Mouse (Mus musculus) Patski (cell line): Measurements from ENCODE around the gene Gm11541. TPM values are rescaled to one million over a fixed set of nuclear protein-coding genes. Genes with fewer than 3 reads are reported as not detected.

ENCODE experiments used
- ATAC-seq: fragments of 100-300 bp; one replicate; pipeline ENCODE4 v1.8.0; 2021
- CTCF ChIA-PET: fragments of 350-600 bp; sonication (Branson Sonifier 250); formaldehyde crosslinking; loops from one replicate; lab custom pipeline; 2022; ENCODE audit warnings: inconsistent platforms; lab: Charles Lee
- POLR2A ChIA-PET: fragments of 350-600 bp; sonication (Branson Sonifier 250); formaldehyde crosslinking; loops from one replicate; lab custom pipeline; 2022; ENCODE audit warnings: antibody characterized with exemption, inconsistent platforms; lab: Charles Lee
- DNase-seq: peaks from one replicate; pipeline ENCODE4 v3.0.0-alpha.2; 2011; ENCODE audit warnings: low read depth, low spot score
- H3K27me3 ChIP-seq: fragments of 371-371 bp; one replicate; pipeline ENCODE4 v1.5.1; 2021
- CTCF ChIP-seq: fragments of 100-300 bp; IDR thresholded peaks from one replicate; pipeline ENCODE4 v1.5.1; 2021
- in situ Hi-C: fragments of 300-500 bp; cut with MboI; formaldehyde crosslinking; loops from 3 replicates; pipeline ENCODE4 v1.11.1; 2018; ENCODE audit warnings: low pct_unique_long_range_greater_than_20kb, mixed read lengths
- polyA plus RNA-seq: library from polyadenylated mRNA; unstranded; gene quantifications from one replicate; pipeline ENCODE4 v1.2.3, GENCODE M21; 2021

Gene Gm11541
- polyA plus RNA-seq, 1 experiment from 2014 or later: not detected

DNA sequence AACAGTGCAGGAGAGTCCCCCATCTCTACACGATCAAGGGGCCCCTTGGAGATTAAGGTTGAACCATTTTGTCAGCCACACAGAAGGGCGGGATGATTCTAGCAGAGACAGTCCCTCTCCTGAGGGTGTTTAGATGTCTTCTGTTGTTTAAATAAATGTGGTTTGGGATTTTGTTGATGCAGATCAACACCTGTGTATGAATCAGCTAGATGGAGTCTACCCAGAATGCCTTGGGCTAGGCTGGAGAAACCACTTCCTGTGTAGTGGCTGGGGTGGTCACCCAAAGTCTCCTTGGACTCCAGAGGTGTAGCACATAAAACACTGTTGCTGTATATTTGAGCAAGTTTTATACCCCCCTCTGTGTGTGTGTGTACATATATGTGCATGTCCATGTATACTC lies 14.9 kb upstream of the Gm11541 start:
- no peak for ATAC-seq
- peaks cover under 1% of the 10 kb centered on the region for H3K27me3 ChIP-seq
- POLR2A ChIA-PET: interaction anchor here (1.3 kb wide), 1 partner anchor 10 kb away, joined by 3 read pairs; no protein-coding TSS in a partner anchor
- TF ChIP-seq CTCF: no peak
- CTCF ChIA-PET: interaction anchor here (1.7 to 5.6 kb wide), 2 partner anchors 11 to 12 kb away, joined by 6 to 33 read pairs; no protein-coding TSS in a partner anchor
- no peak for DNase-seq
- in situ Hi-C loops: no loop called here

DNA sequence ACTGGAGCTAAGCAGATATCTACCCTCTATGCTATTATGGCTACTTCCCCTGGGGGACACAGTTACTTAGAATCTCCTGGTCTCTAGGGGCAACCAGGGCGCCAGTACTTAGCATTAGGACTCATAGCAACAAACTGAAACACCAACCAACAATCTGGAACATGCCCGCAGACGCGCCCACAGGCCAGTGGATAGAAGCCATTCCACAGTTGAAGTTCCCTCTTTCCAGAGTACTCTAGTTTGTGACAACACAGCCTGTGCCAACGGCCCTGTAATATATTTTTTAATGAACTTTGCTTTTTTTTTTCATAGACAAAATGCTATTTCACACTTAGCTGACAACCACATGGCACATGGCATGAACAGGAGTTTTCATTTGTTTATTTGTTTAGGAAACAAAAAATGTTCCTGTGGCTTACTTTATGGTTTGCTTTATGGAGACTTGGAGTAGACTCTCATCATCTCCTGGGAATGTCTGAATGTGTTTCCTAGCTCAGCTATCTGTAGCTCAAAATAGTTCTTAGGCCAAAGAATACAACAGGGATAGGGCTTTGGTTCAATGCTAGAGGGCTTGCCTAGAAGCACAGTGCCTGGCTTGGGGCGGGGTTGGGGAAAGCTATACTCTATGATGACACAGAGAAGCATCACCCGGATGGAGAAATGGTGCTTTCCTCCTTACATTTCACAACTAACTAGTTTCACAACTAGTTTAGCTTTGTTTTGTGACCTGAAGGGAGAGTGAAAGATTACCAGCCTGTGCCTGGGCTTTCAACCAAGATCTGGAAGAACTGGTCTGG lies 14.0 kb upstream of the Gm11541 start:
- TF ChIP-seq CTCF: no peak
- ChIA-PET CTCF (interaction anchor here (1.7 to 5.6 kb wide), 2 partner anchors 11 to 12 kb away, joined by 6 to 33 read pairs; no protein-coding TSS in a partner anchor), POLR2A (no interaction called here)
- DNase-seq (no peak), ATAC-seq (no peak)
- in situ Hi-C loops: no loop called here
- H3K27me3 ChIP-seq: no peaks in the 10 kb centered on the region

DNA sequence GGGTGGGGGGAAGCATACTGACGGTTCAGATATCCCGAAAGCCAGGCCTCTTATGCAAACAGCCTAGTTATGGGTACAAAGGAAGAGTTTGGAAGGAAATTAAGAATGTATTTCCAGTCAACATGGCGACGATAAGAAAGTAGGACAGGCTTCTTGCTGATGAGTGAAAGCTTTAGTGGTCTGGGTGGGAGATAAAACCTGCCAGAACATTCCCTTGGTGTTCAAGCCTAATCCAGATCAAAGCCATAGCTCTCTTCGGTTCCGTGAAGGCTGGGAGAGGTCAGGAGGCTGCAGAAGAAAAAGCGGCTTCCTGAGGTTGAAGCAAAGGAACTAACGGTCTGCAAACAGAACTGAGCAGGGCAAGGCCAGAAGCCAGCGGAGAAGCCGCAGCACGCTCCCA lies 12.9 kb upstream of the Gm11541 start:
- ChIA-PET CTCF (interaction anchor here (5.6 kb wide), 1 partner anchor 13 kb away, joined by 33 read pairs; no protein-coding TSS in a partner anchor), POLR2A (no interaction called here)
- no peak for TF ChIP-seq CTCF
- ATAC-seq (no peak), DNase-seq (no peak)
- H3K27me3 ChIP-seq: no peaks in the 10 kb centered on the region
- in situ Hi-C loops: no loop called here

DNA sequence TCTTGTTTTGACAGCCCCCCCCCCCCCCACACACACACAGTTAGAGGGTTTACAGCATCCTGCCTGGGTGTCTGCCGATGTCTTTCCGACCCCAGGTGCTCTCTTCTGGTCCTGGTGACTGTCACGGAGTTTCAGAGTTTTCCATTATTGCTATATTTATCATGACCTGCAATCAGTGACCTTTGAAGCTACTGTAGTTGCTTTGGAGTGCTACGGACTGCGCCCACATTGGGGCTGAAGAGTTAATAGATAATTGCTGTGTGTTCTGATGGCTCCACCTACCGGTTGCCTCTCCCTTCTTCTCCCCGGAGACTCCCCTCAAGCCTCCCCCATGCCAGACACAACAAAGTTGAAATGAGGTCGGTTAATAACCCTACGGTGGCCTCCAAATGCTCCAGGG lies 12.5 kb upstream of the Gm11541 start:
- ChIA-PET CTCF (interaction anchor here (5.6 kb wide), 1 partner anchor 14 kb away, joined by 33 read pairs; no protein-coding TSS in a partner anchor), POLR2A (no interaction called here)
- in situ Hi-C loops: no loop called here
- ATAC-seq (no peak), DNase-seq (no peak)
- no peak for TF ChIP-seq CTCF
- H3K27me3 ChIP-seq: no peaks in the 10 kb centered on the region

DNA sequence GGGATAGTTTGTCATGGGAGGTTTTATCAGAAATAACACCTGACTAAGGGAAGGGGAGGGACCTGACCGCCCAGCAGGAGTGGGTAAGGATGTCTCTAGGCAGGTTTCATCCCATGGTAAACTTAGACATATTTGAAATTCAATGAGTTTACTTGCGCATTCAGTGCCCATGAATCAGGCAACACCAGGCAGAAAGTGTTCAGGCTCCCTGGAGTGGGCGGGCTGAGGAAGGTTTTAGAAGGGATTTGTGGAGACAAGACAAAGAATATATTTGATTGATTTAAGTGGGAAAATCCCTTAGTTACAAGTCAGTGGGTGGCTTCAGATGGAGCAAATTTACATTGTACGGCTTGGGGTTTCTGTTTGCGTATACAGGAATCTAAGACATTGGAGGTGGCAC lies 11.3 kb upstream of the Gm11541 start:
- no peak for TF ChIP-seq CTCF
- CTCF ChIA-PET: no interaction called here
- ATAC-seq: no peak
- DNase-seq: no peak
- in situ Hi-C loops: no loop called here
- POLR2A ChIA-PET: no interaction called here
- H3K27me3 ChIP-seq: no peaks in the 10 kb centered on the region

DNA sequence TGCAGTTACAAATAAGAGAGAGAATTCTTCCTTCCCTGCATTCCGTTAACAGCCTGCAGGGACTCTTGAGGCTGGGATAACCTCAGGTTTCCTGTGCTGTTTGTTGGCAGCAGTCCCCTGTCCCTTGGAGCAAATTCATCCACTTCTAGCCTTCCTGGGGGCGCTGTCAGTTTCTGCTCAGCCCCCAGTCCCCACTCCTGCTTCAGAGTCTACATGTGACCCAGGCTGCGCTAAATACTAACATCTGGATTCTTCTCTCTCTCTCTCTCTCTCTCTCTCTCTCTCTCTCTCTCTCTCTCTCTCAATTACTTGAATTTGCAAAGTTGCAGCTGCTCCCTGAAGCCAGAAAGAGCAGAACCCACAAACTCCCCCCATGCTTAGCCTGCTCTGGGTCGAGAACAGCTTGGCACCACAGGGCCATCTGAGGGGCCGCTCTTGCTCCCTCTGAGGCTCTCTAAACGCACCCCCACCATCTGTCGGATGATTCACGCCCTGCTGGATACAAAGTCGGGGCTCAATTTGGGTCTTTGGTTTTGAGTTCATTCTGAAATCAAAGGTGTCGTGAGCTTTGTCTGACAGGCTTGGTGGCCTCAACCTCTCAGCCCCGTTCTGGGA lies 9.1 kb upstream of the Gm11541 start:
- ATAC-seq: no peak
- no peak for DNase-seq
- ChIA-PET POLR2A (no interaction called here), CTCF (no interaction called here)
- no peak for TF ChIP-seq CTCF
- H3K27me3 ChIP-seq: no peaks in the 10 kb centered on the region
- in situ Hi-C loops: no loop called here

DNA sequence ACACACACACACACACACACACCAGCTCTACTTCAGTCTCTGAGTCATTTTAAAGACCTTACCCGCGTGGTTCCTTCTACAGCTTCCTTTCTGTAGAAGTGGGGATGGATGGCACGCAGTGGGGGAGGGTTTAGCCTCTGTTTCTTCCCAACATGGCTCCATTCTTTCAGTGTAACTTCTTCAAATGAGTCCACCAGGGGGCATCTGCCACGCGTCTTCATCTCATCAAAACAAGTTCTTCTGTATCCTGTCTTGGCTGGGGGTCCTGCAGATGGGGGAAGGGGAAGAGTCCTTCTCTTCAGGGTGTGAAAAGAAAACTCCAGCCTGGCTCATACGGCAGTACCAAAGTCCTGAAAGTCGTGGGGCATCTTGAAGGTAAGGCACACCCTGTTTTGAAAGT lies 279 bp downstream of the Gm11541 start:
- DNase-seq (no peak), ATAC-seq (no peak)
- in situ Hi-C loops: no loop called here
- no peak for TF ChIP-seq CTCF
- H3K27me3 ChIP-seq: no peaks in the 10 kb centered on the region
- ChIA-PET POLR2A (no interaction called here), CTCF (no interaction called here)

DNA sequence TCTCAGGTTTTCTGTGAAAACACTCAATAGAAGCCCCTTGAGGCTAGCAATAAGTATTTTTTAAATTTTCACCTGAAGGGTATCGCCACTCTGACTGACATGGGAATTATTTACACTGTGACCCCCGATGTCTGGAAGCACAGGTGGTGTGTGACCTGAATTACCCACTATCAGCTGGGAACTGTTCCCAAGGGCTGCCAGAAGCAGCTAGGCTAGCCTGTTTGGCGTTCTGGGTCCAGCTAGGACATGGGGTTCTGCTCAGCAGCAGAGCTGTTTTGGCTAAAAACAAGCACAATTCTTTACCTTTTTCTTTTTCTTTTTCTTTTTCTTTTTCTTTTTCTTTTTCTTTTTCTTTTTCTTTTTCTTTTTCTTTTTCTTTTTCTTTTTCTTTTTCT lies 2.1 kb downstream of the Gm11541 start:
- DNase-seq (no peak), ATAC-seq (no peak)
- CTCF ChIA-PET: no interaction called here
- TF ChIP-seq CTCF: no peak
- in situ Hi-C loops: no loop called here
- H3K27me3 ChIP-seq: peaks cover 4% of the 10 kb centered on the region
- POLR2A ChIA-PET: interaction anchor here (0.7 kb wide), 1 partner anchor 288 kb away, joined by 7 read pairs; no protein-coding TSS in a partner anchor

DNA sequence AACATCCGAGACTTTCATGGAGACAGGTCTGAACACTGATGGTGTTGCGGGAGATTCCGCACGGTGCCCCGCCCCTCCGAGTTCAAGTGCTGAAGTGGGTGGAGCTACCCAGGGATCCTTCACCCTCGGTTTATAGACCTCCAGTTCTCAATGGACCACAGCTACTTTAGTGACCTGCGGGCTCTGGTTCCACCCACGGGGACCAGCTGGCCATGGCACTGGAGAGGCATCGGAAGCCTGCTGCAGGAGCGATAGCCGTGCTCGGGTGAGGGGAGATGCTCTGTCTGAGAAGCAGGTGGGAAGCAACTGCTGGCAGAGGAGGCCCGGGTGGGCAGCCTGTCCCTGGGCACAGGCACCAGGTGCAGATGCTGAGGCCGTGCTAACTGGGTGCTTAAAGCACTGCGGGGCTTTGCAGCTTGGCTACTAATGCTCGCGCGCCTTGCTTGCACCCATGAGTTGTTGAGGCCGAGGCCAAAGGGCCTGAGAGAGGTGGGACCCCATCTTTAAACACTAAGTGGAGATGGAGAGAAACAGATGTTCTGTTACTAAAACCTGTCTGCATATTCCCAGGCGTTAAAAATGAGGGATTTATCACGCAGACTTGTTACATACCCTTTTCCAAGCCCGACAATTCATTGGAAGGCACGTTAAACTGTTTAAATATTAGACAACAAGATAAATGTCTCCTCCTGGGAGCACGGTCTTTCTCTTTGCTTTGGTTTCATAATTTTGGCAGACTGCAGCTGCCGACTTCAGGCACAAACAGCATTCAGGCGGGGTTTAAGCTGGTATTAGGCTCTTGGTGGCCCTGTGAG lies 2.7 kb downstream of the Gm11541 start:
- ChIA-PET CTCF (no interaction called here), POLR2A (interaction anchor here (0.6 to 0.7 kb wide), 2 partner anchors 227 to 288 kb away, joined by 3 to 7 read pairs; no protein-coding TSS in a partner anchor)
- peaks cover 5% of the 10 kb centered on the region for H3K27me3 ChIP-seq
- no peak for DNase-seq
- no peak for TF ChIP-seq CTCF
- in situ Hi-C loops: no loop called here
- ATAC-seq: no peak

DNA sequence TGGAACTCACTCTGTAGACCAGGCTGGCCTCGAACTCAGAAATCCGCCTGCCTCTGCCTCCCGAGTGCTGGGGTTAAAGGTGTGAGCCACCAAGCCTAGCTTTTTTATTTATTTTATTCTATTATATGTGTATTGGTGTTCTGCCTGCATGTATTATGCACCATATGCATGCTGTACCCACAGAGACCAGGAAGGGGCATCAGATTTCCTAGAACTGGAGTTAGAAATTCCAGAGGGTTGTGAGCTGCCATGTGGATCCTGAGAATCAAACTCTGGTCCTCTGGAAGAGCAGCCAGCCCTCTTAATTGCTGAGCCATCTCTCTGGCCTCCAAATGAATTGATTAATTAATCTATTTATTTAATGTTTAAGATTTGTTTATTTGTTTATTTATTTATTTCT lies 4.9 kb downstream of the Gm11541 start:
- TF ChIP-seq CTCF: no peak
- in situ Hi-C loops: no loop called here
- POLR2A ChIA-PET: no interaction called here

More for the DNA sequence above, 4.9 kb downstream of the Gm11541 start:
- ATAC-seq (no peak), DNase-seq (no peak)
- H3K27me3 ChIP-seq: peaks cover 10% of the 10 kb centered on the region
- CTCF ChIA-PET: no interaction called here
